Mouse (Mus musculus) brain, embryonic 14.5 days (tissue): ENCODE measurements around the gene Ccng1.

Experiments
- CTCF ChIP-seq: fragments of 200-500 bp; IDR thresholded peaks from 2 replicates; pipeline ENCODE4 v1.5.1; 2012; ENCODE audit warnings: inconsistent platforms, mild to moderate bottlenecking, moderate library complexity, borderline replicate concordance; ENCODE audit not compliant: insufficient read depth, insufficient read length; ENCODE audit errors: extremely low read depth
- POLR2A ChIP-seq: fragments of 200-500 bp; IDR thresholded peaks from 2 replicates; pipeline ENCODE4 v1.6.1; 2012; ENCODE audit warnings: mild to moderate bottlenecking, inconsistent platforms, borderline replicate concordance; ENCODE audit not compliant: poor library complexity, insufficient read depth, insufficient read length, severe bottlenecking; ENCODE audit errors: extremely low read depth

- TF ChIP-seq POLR2A (no peak), CTCF (no peak)
These were observed 17.7 kb downstream of the Ccng1 start for GRCm38 (mm10) chr11:40737369-40737768.
